Mouse (Mus musculus): Measurements from ENCODE around the gene Fxyd6. TPM values are rescaled to one million over a fixed set of nuclear protein-coding genes. Genes with fewer than 3 reads are reported as not detected.

Fxyd6 gene
- total and polyA plus RNA-seq, 3 experiments, result 0.08 TPM; not detected in 2

GRCm38 (mm10) chr9:45418252-45418651, 48.3 kb downstream of the Fxyd6 start:
- TF ChIP-seq TBP (conservative IDR thresholded peaks at IDR 0.05; ENCODE audit: low read depth, low read length), result no peak
- no peak for TF ChIP-seq TCF12 (IDR thresholded peaks at IDR 0.05; ENCODE audit: low read depth, low read length)
- TF ChIP-seq KAT2A (IDR thresholded peaks at IDR 0.05; ENCODE audit: insufficient replicate concordance, low read length), result no peak
- no peak for TF ChIP-seq JUND (conservative IDR thresholded peaks at IDR 0.05; ENCODE audit: low read depth, low read length)
- TF ChIP-seq EP300 (IDR thresholded peaks at IDR 0.05; ENCODE audit: low read length), result no peak
- no peak for TF ChIP-seq MYC (IDR thresholded peaks at IDR 0.05; ENCODE audit: low read depth, low read length)
- TF ChIP-seq USF1 (IDR thresholded peaks at IDR 0.05; ENCODE audit: low read depth, low read length), result no peak
- TF ChIP-seq ZMIZ1 (IDR thresholded peaks at IDR 0.05; ENCODE audit: low read depth, low read length), result no peak
- TF ChIP-seq ELF1 (IDR thresholded peaks at IDR 0.05; ENCODE audit: low read depth, low read length), result no peak
- TF ChIP-seq RAD21 (IDR thresholded peaks at IDR 0.05; ENCODE audit: low read depth, low read length), result no peak
- no peak for TF ChIP-seq IRF4 (IDR thresholded peaks at IDR 0.05; ENCODE audit: low read depth, low read length)
- TF ChIP-seq JUN (IDR thresholded peaks at IDR 0.05; ENCODE audit: insufficient read depth, low read depth, low read length), result no peak
- H3K4me2 ChIP-seq (ENCODE audit: insufficient read depth, low read depth, poor library complexity, severe bottlenecking), result no peak overlapping the region
- H3K36me3 ChIP-seq (replicated peaks in 1 of 2; ENCODE audit: control insufficient read depth in 1 of 2, insufficient read depth in 1 of 2, low read length in 1 of 2), result no peaks in the 10 kb centered on the region
- H3K79me2 ChIP-seq (replicated peaks; ENCODE audit: control insufficient read depth, extremely low read depth, insufficient read depth, poor library complexity, severe bottlenecking), result no peaks in the 10 kb centered on the region
- in situ Hi-C loops (cut with MboI; ENCODE audit: low pct_ligation_motif_present, low pct_unique_long_range_greater_than_20kb, low sequenced_read_pairs) (loop anchor here (5.0 to 10.0 kb wide), 2 partner anchors 104 to 327 kb away; no protein-coding TSS in a partner anchor), dilution Hi-C loops (cut with MboI; ENCODE audit: extremely low pct_ligation_motif_present, extremely low pct_unique_long_range_greater_than_20kb, low sequenced_read_pairs) (no loop called here)
- no peaks in the 10 kb centered on the region for H3K27me3 ChIP-seq (replicated peaks)
- H3K4me3 ChIP-seq (replicated peaks in 1 of 3; ENCODE audit: low read depth in 2 of 3, low read length in 2 of 3, poor library complexity in 1 of 3), result no peak overlapping the region
- H3K4me1 ChIP-seq (ENCODE audit: control insufficient read depth in 1 of 2, insufficient read depth in 2 of 2), result peaks cover 6 to 27% of the 10 kb centered on the region in 2 experiments
- no peaks in the 10 kb centered on the region for H3K9me3 ChIP-seq (replicated peaks; ENCODE audit: low read length)
- DNase-seq (ENCODE audit: extremely low read depth), result no peak
- H3K27ac ChIP-seq (ENCODE audit: insufficient read depth, low read depth), result no peak overlapping the region
- no peak overlapping the region for H3K9ac ChIP-seq (ENCODE audit: insufficient read depth, low read depth)

- no peaks in the 10 kb centered on the region for H3K9me3 ChIP-seq (replicated peaks; ENCODE audit: low read length)
- in situ Hi-C loops (cut with MboI; ENCODE audit: low pct_ligation_motif_present, low pct_unique_long_range_greater_than_20kb, low sequenced_read_pairs), result no loop called here
- dilution Hi-C loops (cut with MboI; ENCODE audit: extremely low pct_ligation_motif_present, extremely low pct_unique_long_range_greater_than_20kb, low sequenced_read_pairs), result no loop called here
- H3K4me1 ChIP-seq (ENCODE audit: control insufficient read depth in 1 of 2, insufficient read depth in 2 of 2), result peaks cover 4 to 24% of the 10 kb centered on the region in 2 experiments
- H3K27me3 ChIP-seq (replicated peaks), result no peaks in the 10 kb centered on the region
- no peak for DNase-seq (ENCODE audit: extremely low read depth)
- no peak overlapping the region for H3K9ac ChIP-seq (ENCODE audit: insufficient read depth, low read depth)
- H3K4me3 ChIP-seq (replicated peaks in 1 of 3; ENCODE audit: low read depth in 2 of 3, low read length in 2 of 3, poor library complexity in 1 of 3), result no peak overlapping the region
- TF ChIP-seq IRF4 (IDR thresholded peaks at IDR 0.05; ENCODE audit: low read depth, low read length) (no peak), USF1 (IDR thresholded peaks at IDR 0.05; ENCODE audit: low read depth, low read length) (no peak), TBP (conservative IDR thresholded peaks at IDR 0.05; ENCODE audit: low read depth, low read length) (no peak), MXI1 (IDR thresholded peaks at IDR 0.05; ENCODE audit: low read depth, low read length) (no peak), CTCF (conservative IDR thresholded peaks at IDR 0.05 in 1 of 2, IDR thresholded peaks at IDR 0.05 in 1 of 2; ENCODE audit: low read depth in 2 of 2, low read length in 2 of 2) (peak; percentile 63 to 66), SMC3 (IDR thresholded peaks at IDR 0.05; ENCODE audit: low read depth, low read length) (peak; percentile 39; the same call in 1 of the 2 replicates), RAD21 (IDR thresholded peaks at IDR 0.05; ENCODE audit: low read depth, low read length) (peak; percentile 31)
- no peak overlapping the region for H3K27ac ChIP-seq (ENCODE audit: insufficient read depth, low read depth)
- no peak overlapping the region for H3K4me2 ChIP-seq (ENCODE audit: insufficient read depth, low read depth, poor library complexity, severe bottlenecking)
- no peaks in the 10 kb centered on the region for H3K79me2 ChIP-seq (replicated peaks; ENCODE audit: control insufficient read depth, extremely low read depth, insufficient read depth, poor library complexity, severe bottlenecking)
- H3K36me3 ChIP-seq (replicated peaks in 1 of 2; ENCODE audit: control insufficient read depth in 1 of 2, insufficient read depth in 1 of 2, low read length in 1 of 2), result no peaks in the 10 kb centered on the region
Observed at GRCm38 (mm10) chr9:45421209-45421608, 51.2 kb downstream of the Fxyd6 start.

Data from CH12.LX (cell line).